Mouse (Mus musculus) ovary, postnatal 36 days (tissue): ENCODE measurements around the gene Otud1.

Experiments used
- DNase-seq: peaks from one replicate; pipeline ENCODE4 v3.0.0; 2022; ENCODE audit warnings: low spot score, mixed read lengths

Gene Otud1

GRCm38 (mm10) chr2:19657158-19657874, at the start of gene Otud1:
Gene Otud1 (plus strand): TSS chr2:19657752.
- DNase-seq = peak; percentile 97

GRCm38 (mm10) chr2:19607852-19608251, 49.7 kb upstream of the Otud1 start:
- no peak for DNase-seq

DNA sequence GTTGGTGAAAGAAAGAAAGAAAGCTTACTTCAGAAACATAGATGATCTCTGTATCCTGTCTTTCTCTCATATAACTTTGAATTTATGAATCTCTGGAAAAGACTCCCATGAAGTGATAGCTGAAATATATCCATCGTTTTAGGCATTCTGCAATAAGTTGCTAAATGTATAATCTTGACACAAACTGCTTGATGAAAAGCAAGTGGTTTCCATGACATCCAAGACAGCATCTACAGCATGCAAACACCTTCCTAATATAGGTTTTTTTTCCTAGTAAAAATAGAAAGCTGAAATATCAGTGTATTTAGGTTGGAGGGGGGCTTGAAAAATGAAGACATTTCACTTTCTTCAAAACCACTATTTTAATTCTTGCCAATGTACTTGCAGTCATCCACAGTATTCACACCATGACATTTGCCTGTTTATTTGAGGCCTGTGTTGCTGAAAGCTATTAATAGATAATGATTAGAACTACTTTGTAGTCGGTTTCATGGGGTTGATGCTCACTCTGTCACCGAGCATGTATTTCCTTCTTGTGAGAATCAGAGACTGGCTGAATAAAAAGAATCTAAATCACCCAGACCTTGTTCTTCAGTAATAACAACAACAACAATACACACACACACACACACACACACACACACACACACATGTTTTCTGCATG, 49.0 kb upstream of the Otud1 start:
- no peak for DNase-seq

DNA sequence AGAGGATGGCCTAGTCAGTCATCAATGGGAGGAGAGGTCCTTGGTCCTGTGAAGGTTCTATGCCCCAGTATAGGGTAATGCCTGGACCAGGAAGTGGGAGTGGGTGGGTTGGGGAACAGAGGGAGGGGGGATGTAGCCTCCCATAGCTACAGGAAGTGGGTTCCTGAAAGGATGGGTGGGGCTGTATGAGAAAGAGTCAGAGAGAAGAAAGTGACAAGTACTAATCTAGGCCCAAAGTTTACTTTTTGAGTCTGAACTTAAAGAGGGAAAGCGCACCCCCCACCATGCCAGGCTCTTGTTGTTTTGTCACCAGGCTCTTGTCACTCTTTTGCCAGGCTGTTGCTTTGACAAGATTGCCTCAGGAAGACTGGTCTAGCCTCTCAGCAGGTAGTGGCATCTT, 35.5 kb upstream of the Otud1 start:
- no peak for DNase-seq

GRCm38 (mm10) chr2:19627044-19627443, 30.5 kb upstream of the Otud1 start:
- DNase-seq = no peak

- DNase-seq = no peak
Measured at GRCm38 (mm10) chr2:19627920-19628608, 29.5 kb upstream of the Otud1 start.

DNA sequence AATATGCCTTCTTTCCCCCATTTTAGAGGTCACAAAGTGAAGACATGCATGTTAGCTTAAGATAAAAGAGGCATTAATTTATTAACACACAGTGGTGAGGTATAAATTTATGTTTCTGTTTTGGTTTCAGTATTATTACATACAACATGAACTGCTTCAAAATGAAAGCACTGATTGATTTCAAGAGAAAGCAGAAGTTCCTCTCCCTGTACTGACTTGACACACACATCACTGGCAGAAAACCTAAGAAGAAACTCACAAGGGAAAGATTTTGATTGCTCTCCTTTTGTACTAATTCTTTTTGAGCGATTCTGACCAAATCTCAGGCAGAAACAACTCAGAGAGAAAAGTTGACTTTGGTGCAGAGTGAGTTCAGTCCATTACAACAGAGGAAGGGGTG, 27.0 kb upstream of the Otud1 start:
- DNase-seq = no peak

GRCm38 (mm10) chr2:19633406-19633920, 24.1 kb upstream of the Otud1 start:
- no peak for DNase-seq

DNA sequence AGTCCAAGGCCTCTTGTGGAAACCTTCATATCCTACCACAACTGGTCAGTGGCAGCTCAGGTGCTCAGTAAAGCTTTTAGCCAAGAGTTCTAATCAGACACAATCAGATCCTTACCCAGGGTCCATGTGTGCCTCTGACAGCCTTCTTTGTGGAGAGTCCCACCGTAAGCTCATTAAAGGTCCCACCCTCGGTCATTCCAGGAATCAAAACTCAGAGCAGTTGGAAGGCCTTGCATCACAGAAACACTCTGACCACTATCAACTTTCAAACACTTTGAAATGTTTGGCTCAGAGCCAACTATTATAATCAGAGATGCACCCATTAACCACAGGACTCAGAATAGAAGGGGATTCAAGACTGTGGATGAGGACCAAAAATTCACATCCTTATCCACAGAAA, 12.4 kb upstream of the Otud1 start:
- DNase-seq = no peak

GRCm38 (mm10) chr2:19646144-19646543, 11.4 kb upstream of the Otud1 start:
- no peak for DNase-seq

GRCm38 (mm10) chr2:19646910-19647309, 10.6 kb upstream of the Otud1 start:
- no peak for DNase-seq

DNA sequence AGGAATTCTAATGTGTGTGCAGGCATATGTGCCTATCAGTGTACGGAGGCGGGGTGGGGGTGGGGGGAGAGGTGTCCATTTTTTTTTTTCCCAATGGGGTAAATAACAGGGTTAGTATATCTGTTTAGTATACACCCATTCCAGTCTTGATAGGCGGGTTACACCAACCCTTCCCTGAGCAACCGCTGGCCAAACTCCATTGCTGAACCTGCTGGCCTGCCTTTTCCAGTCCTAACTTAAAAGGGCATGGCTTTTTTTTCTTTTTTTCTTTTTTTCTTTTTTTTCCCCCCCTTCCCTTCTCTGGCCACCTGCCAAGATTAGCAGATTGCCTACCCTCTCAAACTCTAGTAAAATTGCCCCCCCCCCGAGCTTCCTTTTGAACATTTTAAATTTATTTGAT, 1.1 kb upstream of the Otud1 start:
- no peak for DNase-seq

DNA sequence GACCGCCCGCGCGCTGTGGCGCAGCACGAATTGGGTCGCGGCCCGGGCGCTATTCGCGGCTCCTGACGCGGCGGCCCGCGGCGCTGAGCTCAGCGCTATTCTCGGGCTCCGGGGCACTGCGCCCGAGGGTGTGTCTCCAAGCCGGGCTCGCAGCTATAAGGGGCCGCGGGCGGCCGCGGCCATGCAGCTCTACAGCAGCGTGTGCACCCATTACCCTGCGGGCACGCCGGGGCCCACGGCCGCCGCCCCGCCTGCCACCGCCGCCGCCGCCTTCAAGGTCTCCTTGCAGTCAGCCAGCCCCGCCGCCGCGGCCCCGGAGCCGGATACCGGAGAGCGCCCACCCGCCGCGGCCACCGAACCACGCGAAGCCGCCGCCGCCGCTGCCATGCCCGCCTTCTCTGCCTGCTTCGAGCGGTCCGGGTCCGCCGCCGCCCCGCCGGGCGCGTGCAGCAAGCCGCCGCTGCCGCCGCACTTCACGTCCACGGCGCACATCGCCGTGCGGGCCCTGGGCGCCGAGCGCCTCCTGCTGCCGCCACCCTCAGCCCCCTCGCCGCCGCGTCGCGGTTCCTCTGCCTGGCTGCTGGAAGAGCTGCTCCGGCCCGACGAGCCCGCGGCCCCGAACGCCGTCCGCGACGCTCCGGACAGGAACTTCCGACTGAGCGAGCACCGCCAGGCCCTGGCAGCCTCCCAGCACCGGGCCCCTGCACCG, 483 bp downstream of the Otud1 start:
- DNase-seq = peak; percentile 64

GRCm38 (mm10) chr2:19658661-19659384, 1.3 kb downstream of the Otud1 start:
- DNase-seq = peak; percentile 25

DNA sequence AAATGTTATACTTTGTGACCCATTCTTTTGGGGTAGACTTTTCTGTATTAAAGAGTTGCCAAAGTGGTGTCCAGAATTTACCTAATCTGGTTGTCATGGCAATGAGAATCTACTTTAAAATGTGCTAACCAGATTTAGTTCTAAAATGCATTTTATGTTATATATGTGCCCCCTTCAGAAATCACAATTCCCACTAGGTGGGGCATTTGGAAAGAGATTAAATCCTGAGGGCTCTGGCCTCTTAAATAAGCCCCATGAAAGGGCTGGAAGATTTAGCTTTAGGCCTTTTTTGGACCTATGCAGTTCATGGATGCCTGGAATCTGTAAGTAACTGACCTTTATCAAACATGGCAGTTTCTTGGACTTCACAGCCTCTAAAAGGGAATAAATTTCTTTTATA, 3.3 kb downstream of the Otud1 start:
- DNase-seq = no peak

DNA sequence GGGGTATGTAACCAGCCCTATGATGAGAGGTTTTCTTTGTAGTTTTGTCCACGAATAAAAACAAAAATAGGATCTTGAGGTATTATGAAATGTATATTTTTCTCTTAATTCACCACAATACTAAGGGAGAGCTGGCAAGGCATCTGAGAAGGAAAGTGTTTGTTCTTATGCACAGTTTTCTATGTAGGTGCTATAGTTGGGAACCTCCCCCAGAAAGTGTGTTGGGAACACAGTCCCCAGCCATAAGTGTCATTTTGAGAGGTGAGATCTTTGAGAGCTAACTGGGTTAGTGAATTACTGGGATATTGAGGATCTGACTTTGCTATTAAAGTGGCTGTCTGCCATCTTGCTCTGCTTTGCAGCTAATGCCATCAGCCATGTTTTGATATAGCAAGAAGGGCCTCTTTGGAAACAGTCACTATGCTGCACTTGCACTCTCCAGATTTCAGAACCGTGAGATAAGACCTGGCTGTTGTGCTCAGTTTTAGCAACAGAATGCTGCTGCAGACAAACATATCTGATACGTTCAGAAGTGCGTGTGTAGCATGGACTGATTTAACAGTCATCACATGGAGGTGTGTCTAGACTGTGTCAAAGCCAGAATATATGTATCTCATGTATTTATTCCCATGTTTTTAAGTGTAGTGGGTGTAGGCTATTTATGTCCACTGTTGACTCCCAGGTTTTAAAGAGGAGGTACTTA, 5.7 kb downstream of the Otud1 start:
- no peak for DNase-seq

GRCm38 (mm10) chr2:19664147-19664546, 6.6 kb downstream of the Otud1 start:
- no peak for DNase-seq

- DNase-seq = no peak
Measured at GRCm38 (mm10) chr2:19664555-19665475, 7.3 kb downstream of the Otud1 start.

- no peak for DNase-seq
Measured at GRCm38 (mm10) chr2:19665841-19666240, 8.3 kb downstream of the Otud1 start.
